Mouse (Mus musculus) heart, embryonic 12.5 days (tissue): ENCODE measurements at regions not wholly inside any gene's neighbourhood (a gene's known extent, or its start where the extent isn't known, plus 50 kb on each side); places are given as distances from the start of the nearest gene placed in this dataset.
"Not testable (repeated sequence)": the region's sequence is repeated elsewhere in the genome, so short reads cannot be mapped to it uniquely, and the experiment has no call there.

Experiments used
- ATAC-seq: fragments of 200-750 bp; cut with Nextera tagmentation; 2 replicates; pipeline ENCODE4 v1.8.0; 2017; ENCODE audit warnings: moderate TSS enrichment, moderate library complexity; ENCODE audit not compliant: insufficient number of reproducible peaks, low FRiP score
- H3K27ac ChIP-seq: fragments of 300-500 bp; sonication (generic); 2 replicates; pipeline ENCODE4 v1.5.1; 2016; ENCODE audit warnings: mild to moderate bottlenecking, moderate library complexity; ENCODE audit not compliant: poor library complexity, severe bottlenecking
- H3K27me3 ChIP-seq: fragments of 300-500 bp; sonication (generic); replicated peaks from 2 replicates; pipeline ENCODE4 v1.6.1; 2016; ENCODE audit warnings: mild to moderate bottlenecking, moderate library complexity
- H3K36me3 ChIP-seq: fragments of 300-500 bp; sonication (generic); 2 replicates; pipeline ENCODE4 v1.6.1; 2016; ENCODE audit warnings: mild to moderate bottlenecking, moderate library complexity
- H3K4me1 ChIP-seq: fragments of 300-500 bp; sonication (generic); replicated peaks from 2 replicates; pipeline ENCODE4 v1.6.1; 2016; ENCODE audit warnings: mild to moderate bottlenecking
- H3K4me2 ChIP-seq: fragments of 300-500 bp; sonication (generic); 2 replicates; pipeline ENCODE4 v1.6.1; 2016; ENCODE audit warnings: mild to moderate bottlenecking, moderate library complexity
- H3K4me3 ChIP-seq: fragments of 300-500 bp; sonication (generic); 2 replicates; pipeline ENCODE4 v1.5.1; 2016; ENCODE audit warnings: mild to moderate bottlenecking
- H3K9ac ChIP-seq: fragments of 300-500 bp; sonication (generic); 2 replicates; pipeline ENCODE4 v1.6.1; 2016; ENCODE audit warnings: mild to moderate bottlenecking, moderate library complexity
- H3K9me3 ChIP-seq: fragments of 300-500 bp; sonication (generic); replicated peaks from 2 replicates; pipeline ENCODE4 v1.6.1; 2016; ENCODE audit warnings: mild to moderate bottlenecking, moderate library complexity
- WGBS: fragments of 180-500 bp; shearing (Covaris S2); methylation state at CpG from one replicate; pipeline ENCODE4 v1.1.7; 2016; 5-methylcytosine and 5-hydroxymethylcytosine counted together

- H3K4me1 ChIP-seq, result no peaks in the 10 kb centered on the region
- 60% methylated on average over 6 of the region's 6 CpGs for WGBS
- no peak overlapping the region for H3K4me3 ChIP-seq
- H3K9me3 ChIP-seq, result peaks cover 10% of the 10 kb centered on the region; the same call in 1 of the 2 replicates
- no peak overlapping the region for H3K9ac ChIP-seq
- no peaks in the 10 kb centered on the region for H3K27me3 ChIP-seq
- no peak for ATAC-seq
- H3K36me3 ChIP-seq, result no peaks in the 10 kb centered on the region
- H3K27ac ChIP-seq, result no peak overlapping the region
- no peak overlapping the region for H3K4me2 ChIP-seq
Measured at GRCm38 (mm10) chr14:52654355-52654754, 158.8 kb upstream of the Olfr1507 start.

DNA sequence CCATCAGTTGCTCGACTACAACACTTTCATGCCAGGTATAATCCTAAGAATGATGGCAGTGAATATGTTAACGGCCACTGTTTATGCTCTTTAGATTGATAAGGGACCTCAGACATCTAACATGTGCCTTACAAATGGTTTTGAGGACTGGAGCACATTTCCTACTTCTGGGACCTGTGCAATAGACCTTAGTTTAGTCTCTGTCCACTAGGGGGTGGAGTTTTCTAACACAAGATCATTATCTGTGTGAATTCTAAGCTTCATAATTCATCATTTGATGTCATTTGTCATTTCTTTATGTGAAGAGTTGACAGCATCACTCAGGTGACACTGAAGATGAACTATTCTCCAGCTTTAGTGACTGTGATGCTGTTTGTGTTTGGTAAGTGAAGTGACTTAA is 142.6 kb upstream of the Olfr1507 start:
- Histone ChIP-seq H3K4me3 (no peak overlapping the region), H3K4me2 (no peak overlapping the region), H3K9ac (no peak overlapping the region), H3K27ac (no peak overlapping the region), H3K9me3 (peaks cover 7% of the 10 kb centered on the region), H3K4me1 (no peaks in the 10 kb centered on the region), H3K27me3 (no peaks in the 10 kb centered on the region), H3K36me3 (no peaks in the 10 kb centered on the region)
- 57% methylated on average over 2 of the region's 2 CpGs for WGBS
- no peak for ATAC-seq

DNA sequence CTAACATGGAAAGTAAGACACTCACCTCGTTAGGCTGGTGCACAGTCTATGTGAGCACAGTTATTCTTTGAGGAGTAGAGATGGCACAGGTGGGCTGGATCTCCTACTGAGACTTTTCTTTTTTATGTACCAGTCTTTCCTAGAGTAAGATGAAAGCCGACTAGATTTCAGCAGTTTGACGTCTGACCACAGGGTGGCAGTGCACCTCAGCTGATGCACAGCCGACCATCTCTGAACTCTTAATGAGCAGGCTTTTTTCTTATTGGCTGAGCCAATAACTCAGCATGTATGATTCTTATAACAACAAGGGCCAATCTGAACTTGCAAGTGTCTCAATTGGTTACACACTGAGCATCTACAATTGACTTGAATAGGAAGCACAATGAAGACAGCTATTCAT is 126.6 kb upstream of the Olfr1507 start:
- no peaks in the 10 kb centered on the region for H3K36me3 ChIP-seq
- no peak overlapping the region for H3K9ac ChIP-seq
- peaks cover 10% of the 10 kb centered on the region for H3K9me3 ChIP-seq
- H3K27me3 ChIP-seq, result no peaks in the 10 kb centered on the region
- no peak overlapping the region for H3K4me2 ChIP-seq
- WGBS, result 29% methylated on average over 4 of the region's 4 CpGs
- no peak overlapping the region for H3K4me3 ChIP-seq
- ATAC-seq, result no peak
- H3K27ac ChIP-seq, result no peak overlapping the region
- H3K4me1 ChIP-seq, result no peaks in the 10 kb centered on the region

DNA sequence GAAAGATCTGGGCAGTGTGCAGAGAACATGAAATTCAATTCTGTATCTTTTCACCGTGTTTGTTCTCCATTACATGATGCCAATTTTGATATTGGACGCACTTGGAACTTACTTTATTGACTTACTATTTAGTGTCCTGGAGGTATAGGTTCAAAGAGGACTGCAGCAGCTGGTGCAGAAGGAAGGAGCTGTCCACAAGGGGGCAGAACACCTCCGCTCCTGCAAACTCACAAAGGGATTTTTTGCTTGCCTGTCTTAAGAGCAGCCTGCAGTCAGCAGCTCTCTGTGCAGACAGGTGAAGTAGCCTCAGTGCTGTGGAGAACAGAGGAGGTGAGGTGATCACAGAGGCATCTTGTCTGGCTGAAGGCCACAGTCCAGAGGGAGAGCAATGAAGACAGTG is 84.8 kb upstream of the Olfr1507 start:
- 35% methylated on average over 3 of the region's 3 CpGs for WGBS
- Histone ChIP-seq H3K27me3 (no peaks in the 10 kb centered on the region), H3K9ac (no peak overlapping the region), H3K4me2 (no peak overlapping the region), H3K27ac (no peak overlapping the region), H3K36me3 (no peaks in the 10 kb centered on the region), H3K9me3 (peaks cover 15% of the 10 kb centered on the region; the same call in 1 of the 2 replicates), H3K4me3 (no peak overlapping the region), H3K4me1 (no peaks in the 10 kb centered on the region)
- ATAC-seq, result no peak

- Histone ChIP-seq H3K4me3 (no peak overlapping the region), H3K4me1 (no peaks in the 10 kb centered on the region), H3K4me2 (no peak overlapping the region), H3K27me3 (no peaks in the 10 kb centered on the region), H3K9me3 (peaks cover 10% of the 10 kb centered on the region), H3K36me3 (no peaks in the 10 kb centered on the region), H3K27ac (no peak overlapping the region), H3K9ac (no peak overlapping the region)
- 66% methylated on average over 5 of the region's 5 CpGs for WGBS
- ATAC-seq, result no peak
Measured at GRCm38 (mm10) chr14:52566920-52567319, 71.4 kb upstream of the Olfr1507 start.

- no peak overlapping the region for H3K4me3 ChIP-seq
- no peak overlapping the region for H3K9ac ChIP-seq
- 57% methylated on average over 4 of the region's 4 CpGs for WGBS
- H3K27ac ChIP-seq, result no peak overlapping the region
- no peaks in the 10 kb centered on the region for H3K4me1 ChIP-seq
- peaks cover 10% of the 10 kb centered on the region for H3K9me3 ChIP-seq
- no peak for ATAC-seq
- H3K4me2 ChIP-seq, result no peak overlapping the region
- H3K27me3 ChIP-seq, result no peaks in the 10 kb centered on the region
- no peaks in the 10 kb centered on the region for H3K36me3 ChIP-seq
Measured at GRCm38 (mm10) chr14:52565606-52566005, 70.1 kb upstream of the Olfr1507 start.

DNA sequence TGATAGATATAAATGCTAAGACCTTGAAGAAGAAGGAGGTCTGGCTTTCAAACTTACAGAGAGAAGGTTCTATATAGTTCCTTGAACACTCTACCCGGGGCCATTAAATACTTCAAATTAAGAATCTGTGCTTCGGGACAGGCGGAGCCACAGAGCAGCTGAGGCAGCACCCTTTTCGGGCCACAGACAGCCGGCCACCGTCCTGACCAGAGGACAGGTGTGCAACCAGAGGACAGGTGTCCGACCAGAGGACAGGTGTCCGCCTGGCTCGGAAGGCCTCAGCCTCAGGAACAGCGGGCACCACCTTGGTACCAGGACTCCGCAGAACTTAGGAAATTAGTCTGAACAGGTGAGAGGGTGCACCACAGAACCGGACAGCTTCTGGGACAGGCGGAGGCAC is 60.8 kb upstream of the Olfr1507 start:
- ATAC-seq, H3K4me3 ChIP-seq, H3K27ac ChIP-seq, H3K9ac ChIP-seq, H3K4me2 ChIP-seq, H3K36me3 ChIP-seq, H3K27me3 ChIP-seq, H3K4me1 ChIP-seq: not testable (repeated sequence)
- H3K9me3 ChIP-seq, result peaks cover 11% of the 10 kb centered on the region
- 84% methylated on average over 13 of the region's 13 CpGs for WGBS

DNA sequence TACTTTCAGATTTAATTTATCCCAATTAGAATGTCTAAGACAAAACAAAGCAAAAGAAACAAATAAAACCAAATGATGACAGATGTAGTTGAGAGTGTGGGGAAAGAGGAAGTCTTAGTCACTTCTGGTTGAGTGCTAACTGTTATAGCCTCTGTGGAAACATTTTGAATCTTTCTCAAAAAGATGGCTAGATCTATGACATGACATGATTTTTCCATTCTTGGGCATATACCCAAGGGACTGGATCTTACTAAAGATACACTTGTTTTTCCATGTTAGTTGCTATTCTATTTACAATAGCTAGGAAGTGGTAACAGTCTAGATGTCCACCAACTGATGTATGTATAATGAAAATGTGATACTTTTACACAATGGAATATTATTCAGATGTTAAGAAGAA is 57.9 kb upstream of the Olfr1507 start:
- Histone ChIP-seq H3K9me3 (peaks cover 11% of the 10 kb centered on the region), H3K27ac (no peak overlapping the region), H3K4me2 (no peak overlapping the region), H3K4me3 (no peak overlapping the region), H3K9ac (no peak overlapping the region), H3K27me3 (no peaks in the 10 kb centered on the region), H3K36me3 (no peaks in the 10 kb centered on the region), H3K4me1 (no peaks in the 10 kb centered on the region)
- ATAC-seq, result no peak

DNA sequence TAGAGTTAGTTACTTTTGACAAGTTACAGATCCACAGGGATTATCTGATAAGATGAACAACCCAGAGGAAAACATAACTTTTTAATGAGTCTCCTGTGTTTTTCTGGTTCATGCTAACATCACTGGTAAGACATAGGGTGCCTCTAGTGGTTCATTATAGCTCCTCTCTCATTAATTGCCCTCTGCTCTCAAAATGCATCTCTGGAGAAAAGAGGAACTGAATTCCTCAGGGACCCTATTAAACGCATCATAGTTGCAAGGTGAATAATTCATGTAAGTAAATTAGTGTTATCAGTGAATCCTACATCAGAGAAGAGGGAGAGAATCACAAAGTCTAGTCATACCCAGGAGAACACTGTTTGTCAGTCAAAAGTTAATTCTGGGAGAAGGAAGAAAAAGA is 52.4 kb upstream of the Olfr1507 start:
- Histone ChIP-seq H3K9me3 (peaks cover 5% of the 10 kb centered on the region), H3K4me3 (no peak overlapping the region), H3K4me1 (no peaks in the 10 kb centered on the region), H3K27me3 (no peaks in the 10 kb centered on the region), H3K9ac (no peak overlapping the region), H3K4me2 (no peak overlapping the region), H3K27ac (no peak overlapping the region), H3K36me3 (no peaks in the 10 kb centered on the region)
- ATAC-seq, result no peak
- WGBS, result 51% methylated on average over 1 of the region's 1 CpGs
